Mouse (Mus musculus) left cerebral cortex, adult 2 months (tissue): ENCODE results near the gene Fhit. TPM values are rescaled to one million over a fixed set of nuclear protein-coding genes. Genes with fewer than 3 reads are reported as not detected.

Experiments
- DNase-seq, 2 experiments: peaks; one replicate each; pipeline ENCODE4 v3.0.0; 2021 to 2022; ENCODE audit warnings: low spot score in 2 of 2, mixed read lengths in 1 of 2; ENCODE audit errors: extremely low spot score in 1 of 2
- H3K27ac ChIP-seq: fragments of 200-600 bp; 2 replicates; pipeline ENCODE4 v1.8.1; 2022
- H3K4me3 ChIP-seq: fragments of 200-600 bp; 2 replicates; pipeline ENCODE4 v1.8.1; 2022
- CTCF ChIP-seq: fragments of 200-600 bp; IDR thresholded peaks from 2 replicates; pipeline ENCODE4 v1.8.1; 2022; ENCODE audit warnings: antibody characterized with exemption, mild to moderate bottlenecking, moderate library complexity
- intact Hi-C: fragments of 180-260 bp; cut with DNase I; formaldehyde crosslinking; loops from one replicate; pipeline ENCODE4 v1.15.1; 2025
- total RNA-seq, 2 experiments: library from RNA; stranded (reverse); gene quantifications; 2 replicates each; pipeline ENCODE4 v1.2.3; 2021

Fhit gene
- total RNA-seq, 2 experiments from 2014 or later, result 6.0 to 7.5 TPM

- intact Hi-C loops, result no loop called here
- no peak for TF ChIP-seq CTCF
- Histone ChIP-seq H3K4me3 (no peak overlapping the region), H3K27ac (no peak overlapping the region)
- no peak for DNase-seq
Observed at GRCm38 (mm10) chr14:10129088-10129487, 1032.7 kb downstream of the Fhit start.

- Histone ChIP-seq H3K4me3 (no peak overlapping the region), H3K27ac (no peak overlapping the region)
- TF ChIP-seq CTCF, result no peak
- intact Hi-C loops, result no loop called here
- DNase-seq, result no peak
Observed at GRCm38 (mm10) chr14:10126536-10126935, 1035.3 kb downstream of the Fhit start.

- H3K4me3 ChIP-seq, result no peak overlapping the region
- no peak for TF ChIP-seq CTCF
- no peak overlapping the region for H3K27ac ChIP-seq
- intact Hi-C loops, result no loop called here
- no peak for DNase-seq
Observed at GRCm38 (mm10) chr14:10122176-10122575, 1039.7 kb downstream of the Fhit start.

GRCm38 (mm10) chr14:10096236-10096635 lies 1065.6 kb downstream of the Fhit start:
- H3K4me3 ChIP-seq, result no peak overlapping the region
- no peak overlapping the region for H3K27ac ChIP-seq
- DNase-seq, result no peak
- no peak for TF ChIP-seq CTCF
- intact Hi-C loops, result no loop called here

GRCm38 (mm10) chr14:10079062-10079461 lies 1082.8 kb downstream of the Fhit start:
- TF ChIP-seq CTCF, result no peak
- Histone ChIP-seq H3K27ac (no peak overlapping the region), H3K4me3 (no peak overlapping the region)
- intact Hi-C loops, result no loop called here
- no peak for DNase-seq

- Histone ChIP-seq H3K4me3 (no peak overlapping the region), H3K27ac (no peak overlapping the region)
- DNase-seq, result no peak
- intact Hi-C loops, result no loop called here
- TF ChIP-seq CTCF, result no peak
Observed at GRCm38 (mm10) chr14:10049947-10050346, 1111.9 kb downstream of the Fhit start.

- no peak for DNase-seq
- no peak overlapping the region for H3K27ac ChIP-seq
- intact Hi-C loops, result no loop called here
- no peak overlapping the region for H3K4me3 ChIP-seq
- no peak for TF ChIP-seq CTCF
Observed at GRCm38 (mm10) chr14:10047123-10047783, 1114.6 kb downstream of the Fhit start.

- intact Hi-C loops, result no loop called here
- TF ChIP-seq CTCF, result no peak
- Histone ChIP-seq H3K27ac (no peak overlapping the region), H3K4me3 (no peak overlapping the region)
- DNase-seq, result no peak
Observed at GRCm38 (mm10) chr14:10046336-10047122, 1115.3 kb downstream of the Fhit start.

GRCm38 (mm10) chr14:10038021-10038420 lies 1123.8 kb downstream of the Fhit start:
- no peak for DNase-seq
- no peak overlapping the region for H3K27ac ChIP-seq
- intact Hi-C loops, result no loop called here
- no peak for TF ChIP-seq CTCF
- no peak overlapping the region for H3K4me3 ChIP-seq

- DNase-seq, result no peak
- Histone ChIP-seq H3K4me3 (no peak overlapping the region), H3K27ac (no peak overlapping the region; the same call in 1 of the 2 replicates)
- intact Hi-C loops, result no loop called here
- no peak for TF ChIP-seq CTCF
Observed at GRCm38 (mm10) chr14:10036685-10037215, 1125.1 kb downstream of the Fhit start.

- no peak overlapping the region for H3K27ac ChIP-seq
- no peak for DNase-seq
- TF ChIP-seq CTCF, result no peak
- no peak overlapping the region for H3K4me3 ChIP-seq
- intact Hi-C loops, result no loop called here
Observed at GRCm38 (mm10) chr14:10035682-10036081, 1126.2 kb downstream of the Fhit start.

GRCm38 (mm10) chr14:10035270-10035669 lies 1126.6 kb downstream of the Fhit start:
- Histone ChIP-seq H3K4me3 (no peak overlapping the region), H3K27ac (no peak overlapping the region)
- DNase-seq, result no peak
- intact Hi-C loops, result no loop called here
- TF ChIP-seq CTCF, result no peak
